Mouse (Mus musculus) gastrocnemius, postnatal 14 days (tissue): ENCODE results near the gene Slc28a3. TPM values are rescaled to one million over a fixed set of nuclear protein-coding genes. Genes with fewer than 3 reads are reported as not detected.

Source experiments
- total RNA-seq, 2 experiments: library from RNA; stranded (reverse); gene quantifications; 2 replicates each; pipeline ENCODE4 v1.2.3; 2021

Gene Slc28a3
- total RNA-seq, 2 experiments from 2014 or later = not detected

Other genes starting within 250 kb of the Slc28a3 start
- gene 2210016F16Rik, start 225.7 kb downstream of the Slc28a3 start, total RNA-seq = 10 to 100 TPM; 10.1 to 10.5 TPM
- 1 to 10 TPM; 5.1 to 5.4 TPM for gene Rmi1, start 208.6 kb downstream of the Slc28a3 start, total RNA-seq
- gene Hnrnpk, start 207.5 kb downstream of the Slc28a3 start, total RNA-seq = 100 to 1,000 TPM; 334 to 386 TPM
- gene Ntrk2, start 195.7 kb upstream of the Slc28a3 start, total RNA-seq = 10 to 100 TPM in 1 of 2 experiments, 1 to 10 TPM in 1; 7.2 to 11.0 TPM